Mouse (Mus musculus): ENCODE measurements around the gene Olfr1020.

Gene Olfr1020

GRCm38 (mm10) chr2:85846730-85847129, at the start of gene Olfr1020:
Gene Olfr1020 (plus strand): TSS chr2:85847030.
- no peak for DNase-seq

GRCm38 (mm10) chr2:85802444-85802843, 44.4 kb upstream of the Olfr1020 start, which contains the start of gene Olfr1016:
Gene Olfr1016 (minus strand): TSS chr2:85802544.
- DNase-seq: no peak

- no peak for DNase-seq
Measured at GRCm38 (mm10) chr2:85804501-85804900, 42.3 kb upstream of the Olfr1020 start.

- DNase-seq: no peak
Measured at GRCm38 (mm10) chr2:85818179-85818578, 28.7 kb upstream of the Olfr1020 start, which contains the start of gene Olfr1018. Gene Olfr1018 (plus strand): TSS chr2:85818479.

GRCm38 (mm10) chr2:85845383-85845782, 1.4 kb upstream of the Olfr1020 start, which contains the start of gene Olfr1019:
Gene Olfr1019 (minus strand): TSS chr2:85845483.
- DNase-seq: no peak

GRCm38 (mm10) chr2:85868294-85868693, 21.5 kb downstream of the Olfr1020 start, which contains the start of gene Olfr1022:
Gene Olfr1022 (plus strand): TSS chr2:85868594.
- no peak for DNase-seq

GRCm38 (mm10) chr2:85885340-85885739, 38.5 kb downstream of the Olfr1020 start, which contains the start of gene Olfr1023:
Gene Olfr1023 (plus strand): TSS chr2:85885640.
- no peak for DNase-seq

Data from right cerebral cortex, postnatal 14 days (tissue).